Mouse (Mus musculus) forebrain, embryonic 15.5 days (tissue): ENCODE measurements around the gene Tfap2e. TPM values are rescaled to one million over a fixed set of nuclear protein-coding genes. Genes with fewer than 3 reads are reported as not detected.
A peak's percentile ranks its signal among the peaks of the same experiment; 100 is the strongest.

ENCODE experiments used
- ATAC-seq: fragments of 200-750 bp; cut with Nextera tagmentation; replicated peaks from 2 replicates; pipeline ENCODE4 v1.8.0; 2017; ENCODE audit warnings: mild to moderate bottlenecking, moderate TSS enrichment, moderate library complexity
- H3K27ac ChIP-seq: fragments of 300-500 bp; sonication (generic); replicated peaks from 2 replicates; pipeline ENCODE4 v1.5.1; 2015; ENCODE audit warnings: mild to moderate bottlenecking, inconsistent platforms
- H3K27me3 ChIP-seq: fragments of 300-500 bp; sonication (generic); 2 replicates; pipeline ENCODE4 v1.6.1; 2015; ENCODE audit warnings: inconsistent platforms
- H3K36me3 ChIP-seq: fragments of 300-500 bp; sonication (generic); 2 replicates; pipeline ENCODE4 v1.6.1; 2015; ENCODE audit warnings: mild to moderate bottlenecking, inconsistent platforms
- H3K4me1 ChIP-seq: fragments of 300-500 bp; sonication (generic); 2 replicates; pipeline ENCODE4 v1.6.1; 2015; ENCODE audit warnings: inconsistent platforms
- H3K4me2 ChIP-seq: fragments of 300-500 bp; sonication (generic); replicated peaks from 2 replicates; pipeline ENCODE4 v1.6.1; 2015; ENCODE audit warnings: mild to moderate bottlenecking, inconsistent platforms
- H3K4me3 ChIP-seq: fragments of 300-500 bp; sonication (generic); 2 replicates; pipeline ENCODE4 v1.5.1; 2015; ENCODE audit warnings: mild to moderate bottlenecking, inconsistent platforms
- H3K9ac ChIP-seq: fragments of 300-500 bp; sonication (generic); replicated peaks from 2 replicates; pipeline ENCODE4 v1.6.1; 2015; ENCODE audit warnings: mild to moderate bottlenecking, inconsistent platforms
- H3K9me3 ChIP-seq: fragments of 300-500 bp; sonication (generic); 2 replicates; pipeline ENCODE4 v1.6.1; 2016; ENCODE audit warnings: inconsistent platforms
- WGBS: fragments of 180-500 bp; shearing (Covaris S2); methylation state at CpG from one replicate; pipeline ENCODE4 v1.1.7; 2015; ENCODE audit warnings: mixed read lengths; 5-methylcytosine and 5-hydroxymethylcytosine counted together
- polyA plus RNA-seq: library from polyadenylated mRNA; unstranded; fragments of >200 nt; fragmentation: Nextera tagmentation; extraction: Ambion mirVana; gene quantifications from 2 replicates; pipeline ENCODE4 v1.2.1, GENCODE M21; 2015

Tfap2e gene
- polyA plus RNA-seq, 1 experiment from 2014 or later, result 0.78 TPM

DNA sequence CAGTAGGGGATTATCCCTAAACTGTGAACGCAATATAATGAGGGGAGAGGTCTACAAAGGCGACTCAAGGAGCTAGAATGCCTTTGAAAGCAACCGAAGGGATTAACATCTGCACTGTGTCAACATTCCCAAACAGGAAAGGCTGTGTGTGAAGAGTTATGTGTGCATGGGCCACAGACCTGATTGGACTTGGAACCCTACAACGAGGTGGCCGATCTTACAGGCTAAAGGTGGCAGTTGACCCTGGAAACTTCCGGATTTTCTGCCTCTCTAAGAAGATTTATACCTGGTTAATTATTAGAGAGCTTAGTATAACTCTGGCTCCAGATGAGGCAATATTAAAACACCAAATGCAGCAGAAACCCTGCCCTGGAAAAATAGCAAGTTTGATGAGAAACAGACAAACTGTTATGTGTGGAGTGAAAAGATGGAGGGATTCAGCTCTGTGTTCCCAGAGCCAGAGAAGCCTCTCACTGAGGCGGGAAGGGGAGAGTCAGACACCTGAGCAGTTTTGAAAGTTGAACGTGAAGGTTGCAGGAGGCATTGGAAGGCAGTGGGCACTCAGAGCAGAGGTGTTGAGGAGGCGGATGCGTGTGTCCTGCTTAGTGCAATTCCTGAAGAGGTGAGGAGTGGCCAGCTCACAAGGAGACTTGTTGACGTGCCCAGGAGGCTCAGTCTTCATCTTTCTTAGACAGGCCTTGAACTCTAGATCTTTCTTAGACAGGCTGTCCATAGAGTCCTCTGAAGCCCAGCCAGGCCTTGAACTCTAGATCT is 26.7 kb upstream of the Tfap2e start:
- Histone ChIP-seq H3K9ac (no peak overlapping the region), H3K4me3 (no peak overlapping the region), H3K36me3 (peaks cover 21% of the 10 kb centered on the region), H3K27ac (no peak overlapping the region), H3K27me3 (no peaks in the 10 kb centered on the region), H3K4me1 (no peaks in the 10 kb centered on the region), H3K9me3 (no peaks in the 10 kb centered on the region), H3K4me2 (no peak overlapping the region)
- WGBS, result 44% methylated on average over 11 of the region's 11 CpGs
- ATAC-seq, result no peak

DNA sequence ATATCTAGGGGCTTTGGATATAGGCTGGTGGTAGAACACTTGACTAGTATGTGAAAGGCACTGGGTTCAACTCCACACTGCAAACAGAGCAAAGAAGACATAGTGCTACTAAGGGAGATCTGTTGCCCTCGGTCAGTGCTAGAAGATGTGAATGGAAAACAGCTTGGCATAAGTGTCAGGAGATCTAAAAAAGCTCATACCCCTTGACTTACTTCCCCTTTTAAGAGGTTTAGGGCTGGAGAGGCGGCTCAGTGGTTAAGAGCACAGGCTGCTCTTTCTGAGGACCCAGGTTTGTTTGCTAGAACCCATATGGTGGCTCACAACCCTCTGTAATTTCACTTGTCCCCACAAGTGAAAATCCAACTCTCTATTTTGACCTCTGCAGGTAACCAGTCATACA is 23.4 kb upstream of the Tfap2e start:
- no peaks in the 10 kb centered on the region for H3K27me3 ChIP-seq
- no peak for ATAC-seq
- H3K4me2 ChIP-seq, result no peak overlapping the region
- H3K27ac ChIP-seq, result no peak overlapping the region
- no peak overlapping the region for H3K9ac ChIP-seq
- H3K9me3 ChIP-seq, result no peaks in the 10 kb centered on the region
- H3K36me3 ChIP-seq, result peaks cover 21% of the 10 kb centered on the region
- H3K4me1 ChIP-seq, result peaks cover 10% of the 10 kb centered on the region
- no peak overlapping the region for H3K4me3 ChIP-seq
- 89% methylated on average over 2 of the region's 2 CpGs for WGBS

DNA sequence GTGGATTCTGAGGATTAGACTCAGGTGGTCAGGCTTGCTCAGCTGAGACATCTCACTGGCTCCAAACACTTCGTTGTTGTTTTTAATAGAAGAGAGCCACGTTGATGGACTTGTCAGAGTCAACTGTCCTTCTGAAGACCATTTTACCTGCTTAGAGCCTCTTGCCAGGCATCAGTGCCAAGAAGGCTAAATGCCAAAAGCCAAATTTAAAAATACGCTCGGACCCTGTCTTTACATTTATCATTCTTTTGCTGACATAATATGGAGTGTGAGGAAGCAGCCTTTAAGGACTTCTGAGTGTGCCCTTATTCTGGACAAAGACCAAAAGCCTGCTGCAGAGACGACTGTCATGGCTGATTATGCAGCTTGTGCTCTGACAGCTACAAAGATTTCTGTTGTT is 22.3 kb upstream of the Tfap2e start:
- no peaks in the 10 kb centered on the region for H3K9me3 ChIP-seq
- H3K27me3 ChIP-seq, result no peaks in the 10 kb centered on the region
- H3K4me2 ChIP-seq, result no peak overlapping the region
- 77% methylated on average over 5 of the region's 5 CpGs for WGBS
- peaks cover 17% of the 10 kb centered on the region for H3K36me3 ChIP-seq
- no peak overlapping the region for H3K27ac ChIP-seq
- no peak overlapping the region for H3K9ac ChIP-seq
- H3K4me3 ChIP-seq, result no peak overlapping the region
- ATAC-seq, result no peak
- H3K4me1 ChIP-seq, result peaks cover 14% of the 10 kb centered on the region

DNA sequence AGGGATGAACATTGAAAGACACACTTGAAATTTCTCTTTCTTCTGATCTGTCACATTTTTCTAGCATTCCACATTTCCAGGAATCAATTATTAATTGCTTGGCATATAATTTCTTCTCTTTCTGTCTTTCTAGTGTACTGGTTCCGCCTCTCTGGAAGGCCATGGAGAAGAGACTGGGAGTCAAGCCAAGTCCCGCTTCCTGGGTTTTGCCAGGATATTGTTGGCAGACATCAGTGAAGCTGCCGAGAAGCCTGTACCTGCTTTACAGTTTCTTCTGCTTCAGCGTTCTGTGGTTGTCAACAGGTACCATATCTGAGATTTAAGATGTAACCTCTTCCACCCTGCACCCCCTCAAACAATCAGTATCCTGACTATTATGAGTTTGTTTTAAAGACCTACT is 20.7 kb upstream of the Tfap2e start:
- no peak for ATAC-seq

DNA sequence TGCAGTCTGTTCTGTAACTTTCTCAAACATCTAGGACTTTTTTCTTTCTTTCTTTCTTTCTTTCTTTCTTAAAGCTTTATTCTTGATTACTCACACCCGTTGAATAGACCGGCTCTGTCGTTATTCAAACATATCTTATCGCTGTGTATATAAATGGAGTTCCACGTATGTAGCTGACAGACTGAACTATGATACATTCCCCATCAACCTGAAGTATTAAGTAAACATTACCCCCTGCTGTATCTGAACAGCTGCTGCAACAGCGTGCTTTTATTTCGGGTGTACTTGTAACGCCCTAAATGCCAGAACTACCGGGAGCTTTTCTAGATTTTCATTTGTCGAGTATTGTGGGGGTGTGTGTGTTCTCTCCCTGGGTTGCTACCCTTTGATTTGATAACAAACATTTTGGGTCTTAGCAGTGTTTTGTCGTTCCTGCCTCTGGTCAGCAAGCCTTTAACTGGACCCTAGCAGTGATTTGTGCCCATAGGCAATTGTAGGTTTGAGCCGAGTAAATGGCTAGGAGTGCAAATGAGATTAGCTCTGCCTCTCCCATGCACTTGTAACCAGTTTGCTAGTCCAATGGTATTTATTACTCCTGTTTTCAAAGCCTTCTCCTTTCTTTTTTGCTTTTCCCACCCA is 18.8 kb upstream of the Tfap2e start:
- peak overlapping the region; percentile 94 for H3K4me2 ChIP-seq
- 38% methylated on average over 12 of the region's 12 CpGs for WGBS

More for the DNA sequence above, 20.7 kb upstream of the Tfap2e start:
- H3K27ac ChIP-seq, result peak overlapping the region; percentile 38; the same call in 1 of the 2 replicates
- WGBS, result 43% methylated on average over 4 of the region's 4 CpGs
- H3K4me2 ChIP-seq, result no peak overlapping the region
- no peaks in the 10 kb centered on the region for H3K27me3 ChIP-seq
- H3K9me3 ChIP-seq, result no peaks in the 10 kb centered on the region
- H3K4me1 ChIP-seq, result peaks cover 22% of the 10 kb centered on the region
- no peak overlapping the region for H3K4me3 ChIP-seq
- H3K9ac ChIP-seq, result no peak overlapping the region
- peaks cover 17% of the 10 kb centered on the region for H3K36me3 ChIP-seq

DNA sequence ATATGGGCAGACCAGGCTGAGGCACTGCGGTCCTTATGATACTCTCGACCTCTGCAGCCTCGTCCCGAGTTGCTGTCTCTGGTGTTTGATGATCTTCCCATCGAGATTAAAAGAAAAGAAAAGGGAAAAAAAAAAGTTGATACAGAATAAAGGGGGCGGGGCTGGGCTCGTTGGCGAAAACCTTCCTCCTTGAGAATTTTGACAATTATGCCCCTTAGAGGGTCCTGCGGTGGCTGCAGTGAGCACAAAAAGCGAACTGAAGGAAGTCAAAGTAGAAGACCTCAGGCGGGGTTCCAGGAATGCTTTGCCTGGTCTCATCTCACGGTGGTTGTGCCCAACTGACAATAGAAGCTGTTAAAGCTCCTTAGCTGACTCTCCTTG is 18.2 kb upstream of the Tfap2e start:
- H3K9me3 ChIP-seq, result no peaks in the 10 kb centered on the region
- H3K9ac ChIP-seq, result peak overlapping the region; percentile 98
- peak overlapping the region; percentile 94 for H3K4me2 ChIP-seq
- H3K4me3 ChIP-seq, result peak overlapping the region; percentile 99
- peaks cover 48% of the 10 kb centered on the region for H3K4me1 ChIP-seq
- under 1% methylated on average over 12 of the region's 12 CpGs for WGBS
- no peak for ATAC-seq
- H3K27me3 ChIP-seq, result no peaks in the 10 kb centered on the region
- peak overlapping the region; percentile 99 for H3K27ac ChIP-seq
- 0 out of 2 replicates have a peak, but pooled peaks cover 3% of the 10 kb centered on the region for H3K36me3 ChIP-seq

More for the DNA sequence above, 18.8 kb upstream of the Tfap2e start:
- Histone ChIP-seq H3K27ac (peak overlapping the region; percentile 99; the same call in 1 of the 2 replicates), H3K4me1 (peaks cover 41% of the 10 kb centered on the region), H3K9ac (peak overlapping the region; percentile 98; the same call in 1 of the 2 replicates), H3K4me3 (peak overlapping the region; percentile 99), H3K9me3 (no peaks in the 10 kb centered on the region), H3K36me3 (peaks cover 6% of the 10 kb centered on the region; the same call in 1 of the 2 replicates), H3K27me3 (no peaks in the 10 kb centered on the region)
- no peak for ATAC-seq

DNA sequence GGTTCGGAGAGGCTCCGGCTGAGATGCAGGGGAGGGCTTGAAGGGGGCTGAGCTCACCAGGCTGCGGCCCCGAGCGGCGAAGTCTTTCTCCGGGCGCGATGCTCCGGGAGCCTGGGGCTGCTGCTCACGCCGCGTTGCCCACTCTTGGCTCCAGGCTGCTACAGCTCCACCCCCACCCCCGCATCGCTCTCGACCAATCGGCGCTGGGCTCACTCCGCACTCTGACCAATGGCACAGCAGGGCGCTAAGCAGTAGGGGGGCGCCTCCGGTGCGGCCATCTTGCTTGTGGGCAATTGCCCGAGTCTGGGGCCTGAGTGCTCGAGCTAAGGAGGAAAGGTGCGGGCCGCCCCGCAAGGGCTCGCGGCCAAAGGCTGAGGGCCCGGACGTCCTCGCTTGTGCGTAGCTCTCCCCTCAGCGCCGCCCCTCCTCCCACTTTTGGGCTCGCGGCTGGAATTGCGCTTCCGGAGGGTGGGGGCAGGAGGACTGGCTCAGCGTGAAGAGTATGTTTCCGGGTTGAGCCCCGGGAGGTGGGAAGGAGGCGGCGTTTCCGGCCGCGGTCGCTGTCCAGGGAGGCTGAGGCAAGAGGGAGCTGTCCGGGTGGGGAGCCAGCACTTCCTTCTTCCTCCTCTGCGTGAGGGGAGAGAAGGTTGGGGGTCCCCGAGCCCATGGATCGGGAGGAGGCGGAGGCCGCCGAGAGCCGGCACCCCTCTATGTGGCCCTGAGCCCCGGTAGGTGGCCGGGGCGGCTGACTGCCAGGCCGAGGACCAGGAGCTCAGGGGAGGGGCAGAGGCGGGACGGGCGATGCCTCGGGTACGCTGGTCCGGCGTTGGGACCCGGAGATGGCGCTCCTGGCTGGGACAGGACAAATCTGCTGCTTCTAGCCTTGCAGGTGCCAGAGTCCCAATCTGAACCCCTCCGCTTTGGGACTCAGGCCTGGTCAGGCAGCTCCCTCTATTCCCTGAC is 17.5 kb upstream of the Tfap2e start, which contains the start of the genes Ncdn and AU040320:
Ncdn (minus strand) TSS at position 171 of the 963 bp plus-strand sequence.
AU040320 (plus strand) TSS at position 277 of the 963 bp plus-strand sequence.
- Histone ChIP-seq H3K9me3 (no peaks in the 10 kb centered on the region), H3K9ac (peak within 1 kb of the TSS; percentile 98), H3K4me2 (peak within 1 kb of the TSS; percentile 94), H3K4me3 (peak within 1 kb of the TSS; percentile 99), H3K27ac (peak within 1 kb of the TSS; percentile 99), H3K27me3 (no peaks in the 10 kb centered on the region), H3K36me3 (peaks cover 8% of the 10 kb centered on the region), H3K4me1 (peaks cover 54% of the 10 kb centered on the region)
- ATAC-seq, result peak; percentile 97
- WGBS, result under 1% methylated on average over 70 of the region's 71 CpGs

DNA sequence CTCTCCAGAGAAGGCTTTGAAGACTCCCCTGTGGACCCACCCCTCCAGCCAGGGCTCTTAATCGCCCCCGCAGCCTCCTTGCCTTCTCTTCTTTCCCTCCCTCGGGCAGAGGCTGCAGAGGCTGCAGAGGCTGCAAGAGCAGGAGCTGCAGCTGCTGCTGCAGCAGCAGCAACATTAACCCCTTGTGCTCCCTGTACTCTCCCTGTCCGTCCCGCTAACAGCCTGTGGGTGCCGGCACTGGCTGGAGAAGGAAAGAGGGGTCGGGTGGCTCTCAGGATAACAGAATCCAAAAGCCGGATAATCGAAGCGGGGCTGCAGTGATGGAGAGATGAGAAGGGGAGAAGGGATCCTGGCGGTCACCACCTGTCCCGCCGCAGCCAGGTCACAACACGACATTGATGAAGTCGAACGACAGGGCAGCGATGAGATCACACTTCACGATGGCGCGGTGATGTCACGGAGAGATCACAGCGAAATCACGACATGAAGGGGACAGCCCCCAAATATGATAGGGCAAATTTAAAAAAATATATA is 16.6 kb upstream of the Tfap2e start:
- whole genome bisulfite sequencing, result 0% methylated on average over 23 of the region's 23 CpGs
- Histone ChIP-seq H3K27ac (peak overlapping the region; percentile 99), H3K4me1 (peaks cover 62% of the 10 kb centered on the region), H3K9ac (peak overlapping the region; percentile 98), H3K4me2 (peak overlapping the region; percentile 94), H3K27me3 (no peaks in the 10 kb centered on the region), H3K9me3 (no peaks in the 10 kb centered on the region), H3K36me3 (peaks cover 16% of the 10 kb centered on the region), H3K4me3 (peak overlapping the region; percentile 99)
- ATAC-seq, result peak; percentile 7; the same call in 1 of the 2 replicates

DNA sequence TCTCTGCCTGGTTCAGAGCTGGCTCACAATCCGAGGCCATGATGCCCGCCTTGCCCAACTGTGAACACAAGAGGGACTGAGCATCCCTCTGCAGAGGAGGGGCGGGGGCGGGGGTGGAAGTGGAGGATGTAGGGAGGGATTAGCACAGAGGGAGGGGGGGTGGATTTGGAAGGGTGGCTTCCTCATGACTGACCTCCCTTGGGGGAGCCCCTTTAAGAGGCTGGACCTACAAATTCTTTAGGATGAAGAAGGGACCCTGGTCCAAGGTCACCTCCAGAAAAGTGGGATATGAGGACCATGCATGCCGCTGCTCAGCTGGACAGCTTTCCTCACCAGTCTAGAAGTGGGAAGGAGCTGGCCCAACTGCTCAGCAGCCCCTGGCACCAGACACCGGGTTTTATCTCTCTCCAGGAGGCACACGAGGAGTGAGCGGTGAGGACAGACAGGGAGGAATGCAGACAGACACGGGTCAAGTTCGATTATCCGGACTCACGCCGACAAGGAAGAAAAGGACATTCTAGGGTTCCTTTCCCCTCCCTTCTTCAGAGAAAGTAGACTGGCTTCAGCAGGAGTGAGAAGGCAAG is 16.1 kb upstream of the Tfap2e start:
- Histone ChIP-seq H3K27ac (peak overlapping the region; percentile 99; the same call in 1 of the 2 replicates), H3K4me1 (peaks cover 62% of the 10 kb centered on the region), H3K9ac (peak overlapping the region; percentile 98), H3K4me2 (peak overlapping the region; percentile 94), H3K27me3 (no peaks in the 10 kb centered on the region), H3K36me3 (peaks cover 19% of the 10 kb centered on the region), H3K4me3 (peak overlapping the region; percentile 99), H3K9me3 (no peaks in the 10 kb centered on the region)
- ATAC-seq, result no peak
- WGBS, result under 1% methylated on average over 13 of the region's 13 CpGs

DNA sequence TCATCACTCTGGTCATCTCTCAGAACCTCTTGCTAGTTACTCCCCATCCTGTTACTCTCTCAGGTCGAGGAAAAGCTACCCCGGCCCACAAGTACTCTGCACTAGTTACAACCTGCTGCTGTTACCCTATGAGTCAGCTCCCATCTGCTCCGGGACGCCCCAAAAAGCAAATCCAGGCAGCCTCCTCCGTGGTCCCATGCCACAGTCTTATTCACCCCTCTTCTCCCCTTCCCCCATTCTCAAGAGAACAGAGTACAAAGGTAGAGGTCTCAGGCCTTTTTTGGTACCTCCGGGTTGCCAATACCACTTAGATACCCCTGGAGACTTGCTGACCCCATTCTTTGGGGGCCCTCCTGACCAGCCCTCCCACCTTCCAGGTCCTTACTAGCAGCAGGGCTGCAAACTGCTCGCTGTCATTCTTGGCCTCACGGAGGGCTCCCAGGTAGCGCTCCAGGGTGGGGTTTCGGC is 15.6 kb upstream of the Tfap2e start:
- Histone ChIP-seq H3K4me2 (peak overlapping the region; percentile 94), H3K36me3 (peaks cover 24% of the 10 kb centered on the region), H3K4me3 (peak overlapping the region; percentile 99), H3K27me3 (no peaks in the 10 kb centered on the region), H3K9ac (peak overlapping the region; percentile 98), H3K9me3 (no peaks in the 10 kb centered on the region), H3K4me1 (peaks cover 62% of the 10 kb centered on the region), H3K27ac (no peak overlapping the region)
- 49% methylated on average over 10 of the region's 10 CpGs for WGBS
- ATAC-seq, result no peak
